Mouse (Mus musculus): Measurements from ENCODE around the gene Pbx1.

DNA sequence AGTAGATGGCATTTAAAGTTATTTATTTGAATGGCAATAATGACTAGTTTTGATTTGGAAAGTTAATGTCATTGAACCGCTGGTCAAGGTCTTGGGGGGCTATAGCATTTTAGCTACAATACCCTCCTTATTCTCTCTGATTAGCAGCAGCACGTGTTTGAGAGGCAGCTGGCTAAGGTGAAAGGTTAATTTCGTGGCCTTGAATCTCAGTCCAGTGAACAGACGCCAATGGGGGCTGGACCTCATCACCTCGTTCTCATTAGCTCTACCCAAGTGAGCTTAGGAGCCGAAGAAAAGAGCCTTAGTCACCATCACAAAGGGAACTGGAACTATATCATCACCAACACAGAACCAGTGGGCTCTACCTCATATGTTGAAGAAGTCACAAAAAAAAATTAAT, 54.4 kb downstream of the Pbx1 start:
- TF ChIP-seq NRF1 (IDR thresholded peaks at IDR 0.05; ENCODE audit: insufficient read depth, low read depth, low read length, poor library complexity, severe bottlenecking), result no peak
- TF ChIP-seq ZMIZ1 (IDR thresholded peaks at IDR 0.05; ENCODE audit: low read depth, low read length), result no peak
- TF ChIP-seq NELFE (IDR thresholded peaks at IDR 0.05; ENCODE audit: low read depth, low read length), result no peak
- TF ChIP-seq CTCF (IDR thresholded peaks at IDR 0.05 in 2 of 3, conservative IDR thresholded peaks at IDR 0.05 in 1 of 3; ENCODE audit: control insufficient read depth in 1 of 3, insufficient read depth in 1 of 3, low read depth in 2 of 3, low read length in 3 of 3, poor library complexity in 1 of 3, severe bottlenecking in 1 of 3), result no peak
- no peak for TF ChIP-seq EP300 (IDR thresholded peaks at IDR 0.05; ENCODE audit: low read depth in 1 of 2, low read length in 2 of 2)
- no peak for TF ChIP-seq GATA1 (IDR thresholded peaks at IDR 0.05; ENCODE audit: low read depth, low read length)
- TF ChIP-seq MAX (IDR thresholded peaks at IDR 0.05; ENCODE audit: low read length), result no peak
- no peak for TF ChIP-seq MAZ (IDR thresholded peaks at IDR 0.05; ENCODE audit: low read depth, low read length)
- TF ChIP-seq SMC3 (IDR thresholded peaks at IDR 0.05; ENCODE audit: low read depth, low read length), result no peak
- TF ChIP-seq USF1 (IDR thresholded peaks at IDR 0.05; ENCODE audit: low read depth, low read length), result no peak

All from MEL (cell line).